Mouse (Mus musculus): ENCODE measurements around the gene Pramel7.
"Not testable (repeated sequence)": the region's sequence is repeated elsewhere in the genome, so short reads cannot be mapped to it uniquely, and the experiment has no call there.

Pramel7 gene

DNA sequence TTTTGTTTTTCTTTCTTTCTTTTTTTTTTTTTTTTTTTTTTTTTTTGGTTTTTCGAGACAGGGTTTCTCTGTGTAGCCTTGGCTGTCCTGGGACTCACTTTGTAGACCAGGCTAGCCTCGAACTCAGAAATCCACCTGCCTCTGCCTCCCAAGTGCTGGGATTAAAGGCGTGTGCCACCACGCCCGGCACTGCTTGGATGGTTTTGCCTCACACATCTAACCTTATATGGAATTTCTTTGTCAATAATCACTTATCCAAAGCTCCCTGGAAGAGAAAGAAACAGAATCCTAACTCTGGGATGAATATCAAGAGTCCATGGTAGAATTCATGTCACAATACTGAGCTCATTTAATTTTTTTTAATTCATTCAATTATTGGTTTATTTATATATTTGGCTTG lies at the start of gene Pramel7:
Gene Pramel7 (minus strand): TSS at position 101 of the 400 bp plus-strand sequence.
- not testable (repeated sequence) for DNase-seq

DNA sequence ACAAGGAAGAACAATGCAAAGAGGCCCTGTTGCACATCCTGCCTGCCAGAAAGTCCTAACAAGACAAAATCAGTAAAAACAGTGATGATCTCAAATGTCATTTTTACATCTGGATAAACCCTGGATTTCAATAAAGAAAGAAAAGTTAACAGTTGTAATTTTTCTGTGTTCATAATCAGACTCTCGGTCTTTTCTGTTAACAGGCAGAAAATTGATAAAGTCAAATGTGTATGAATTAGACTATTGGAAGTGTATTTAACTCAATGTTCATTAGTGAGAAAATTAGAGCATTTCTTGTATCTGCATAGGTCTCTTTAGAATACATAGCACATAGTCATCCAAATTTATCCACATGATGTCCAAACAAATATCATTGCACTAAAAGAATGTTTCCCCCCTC lies 48.5 kb upstream of the Pramel7 start, which contains the start of gene Olfr1128:
Gene Olfr1128 (minus strand): TSS at position 101 of the 400 bp plus-strand sequence.
- DNase-seq, result no peak

GRCm38 (mm10) chr2:87534826-87535225 lies 37.9 kb upstream of the Pramel7 start:
- no peak for DNase-seq

GRCm38 (mm10) chr2:87531496-87531895 lies 34.6 kb upstream of the Pramel7 start, which contains the start of gene Olfr153:
TSS of gene Olfr153 (plus strand) at chr2:87531796.
- no peak for DNase-seq

- DNase-seq, result not testable (repeated sequence)
Measured at GRCm38 (mm10) chr2:87525899-87526616, 29.2 kb upstream of the Pramel7 start.

GRCm38 (mm10) chr2:87520651-87521050 lies 23.8 kb upstream of the Pramel7 start:
- no peak for DNase-seq

DNA sequence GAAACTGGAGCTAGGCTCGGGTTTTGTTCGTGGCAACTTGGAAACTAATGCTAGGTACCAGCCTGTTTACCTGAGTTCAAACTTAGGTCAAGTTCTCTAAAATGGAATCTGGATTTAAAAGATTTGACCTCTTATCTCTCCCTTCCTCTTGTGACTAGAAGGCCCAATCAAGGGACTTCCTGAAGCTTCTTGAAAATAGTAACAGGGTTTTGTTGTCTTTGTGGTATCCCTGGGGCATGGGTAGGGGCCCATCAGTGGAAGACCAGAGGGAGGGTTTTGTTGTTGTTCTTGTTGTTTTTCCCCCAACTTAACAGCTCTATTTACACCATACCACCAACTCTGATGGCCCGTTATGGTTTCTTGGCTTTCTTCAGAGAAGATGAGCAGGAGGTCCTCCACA lies 19.7 kb upstream of the Pramel7 start:
- DNase-seq, result no peak

- DNase-seq, result no peak
Measured at GRCm38 (mm10) chr2:87515457-87516060, 18.7 kb upstream of the Pramel7 start.

DNA sequence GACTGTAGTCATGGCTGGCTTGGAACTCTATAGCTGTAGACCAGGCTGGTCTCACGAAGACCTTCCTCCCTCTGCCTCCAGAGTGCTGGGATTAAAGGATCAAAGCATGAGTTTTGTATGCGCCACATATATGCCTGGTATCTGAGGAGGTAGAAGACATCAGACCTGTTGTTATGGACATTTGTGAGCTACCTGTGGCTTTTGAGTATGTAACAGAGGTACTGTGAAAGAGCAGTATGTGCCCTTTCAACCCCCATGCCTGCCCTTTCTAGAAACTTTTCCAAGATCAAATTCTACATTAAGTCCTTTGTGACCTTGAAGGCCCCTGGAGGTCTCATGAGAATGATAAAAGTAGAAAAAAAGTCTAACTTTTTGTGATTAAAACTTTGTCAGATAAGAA lies 18.2 kb upstream of the Pramel7 start:
- DNase-seq, result no peak

DNA sequence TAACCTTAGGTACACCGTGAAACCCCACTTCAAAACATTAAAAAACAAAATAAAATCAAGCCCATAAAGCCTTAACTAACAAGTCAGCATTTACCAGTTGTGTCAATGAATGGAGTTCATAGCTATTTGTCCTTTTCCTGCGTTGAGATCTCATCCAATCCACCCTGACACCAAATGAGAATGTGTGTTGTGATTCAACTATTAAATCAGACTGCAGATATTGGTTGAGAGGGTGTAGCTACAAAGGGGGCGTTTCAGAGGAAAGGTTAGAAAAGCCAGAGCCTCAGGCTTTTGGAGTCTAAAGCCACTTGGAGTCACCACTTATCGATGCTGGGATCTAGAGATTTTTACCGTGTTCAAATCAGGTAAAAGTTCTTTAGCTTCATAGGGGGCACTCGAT lies 9.4 kb upstream of the Pramel7 start, which contains the start of gene Pramel6:
Gene Pramel6 (plus strand): TSS at position 301 of the 400 bp plus-strand sequence.
- DNase-seq, result no peak

DNA sequence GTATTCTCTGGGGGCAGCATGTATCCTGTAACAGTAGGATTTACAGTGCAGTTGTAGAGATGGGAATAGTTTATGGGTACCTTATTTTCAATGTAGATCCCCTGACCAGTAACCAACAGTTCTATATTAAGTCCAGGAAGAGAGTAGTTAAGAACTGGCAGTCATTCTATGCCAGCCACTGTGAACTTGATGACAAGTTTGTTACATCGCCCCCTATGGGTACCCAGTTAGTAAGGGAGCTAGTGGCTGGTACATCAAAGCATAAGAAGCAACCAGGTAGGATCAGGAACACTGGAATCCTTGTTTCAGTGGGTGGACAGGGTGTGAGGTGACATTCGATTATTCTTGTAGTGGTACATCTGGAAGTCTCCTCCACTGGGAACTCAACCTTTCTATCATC lies 14.6 kb downstream of the Pramel7 start:
- no peak for DNase-seq

DNA sequence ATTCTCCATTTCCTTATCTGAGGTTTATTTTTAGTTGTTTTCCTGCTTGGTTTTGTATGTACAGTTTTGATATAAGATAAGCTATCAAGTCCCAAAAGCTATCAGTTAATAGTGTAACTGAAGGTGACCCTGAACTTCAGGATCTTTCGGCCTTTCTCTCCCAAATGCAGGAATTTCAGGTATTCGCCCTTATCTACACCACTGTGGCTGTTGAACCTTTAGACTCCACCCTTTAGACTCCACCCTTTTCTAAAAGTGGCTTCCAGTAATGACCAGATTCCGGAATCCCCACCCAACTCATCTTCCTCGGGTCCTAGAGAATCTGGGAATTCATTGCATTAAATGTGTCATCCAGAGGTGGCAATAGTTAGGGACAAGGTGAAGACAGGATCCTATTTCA lies 15.7 kb downstream of the Pramel7 start:
- DNase-seq, result no peak

DNA sequence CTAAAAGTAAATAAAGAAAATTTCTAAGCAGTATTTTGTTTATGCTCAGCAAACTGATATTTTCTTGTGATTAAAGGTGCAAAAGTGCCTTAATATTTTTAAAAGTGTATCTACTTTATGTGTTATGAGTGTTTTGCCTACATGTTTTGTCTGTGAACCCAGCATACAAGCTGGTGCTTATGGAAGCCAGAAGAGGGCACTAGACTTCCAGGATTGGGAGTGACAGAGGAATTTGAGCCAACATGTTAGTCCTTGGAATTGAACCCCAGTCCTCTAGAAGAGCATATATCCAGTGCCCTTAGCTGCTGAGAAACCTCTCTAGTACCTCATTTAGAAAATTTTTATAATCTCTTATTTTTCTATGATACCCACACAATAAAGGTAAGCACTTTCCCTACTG lies 16.7 kb downstream of the Pramel7 start:
- no peak for DNase-seq

GRCm38 (mm10) chr2:87461769-87462168 lies 35.1 kb downstream of the Pramel7 start:
- no peak for DNase-seq

DNA sequence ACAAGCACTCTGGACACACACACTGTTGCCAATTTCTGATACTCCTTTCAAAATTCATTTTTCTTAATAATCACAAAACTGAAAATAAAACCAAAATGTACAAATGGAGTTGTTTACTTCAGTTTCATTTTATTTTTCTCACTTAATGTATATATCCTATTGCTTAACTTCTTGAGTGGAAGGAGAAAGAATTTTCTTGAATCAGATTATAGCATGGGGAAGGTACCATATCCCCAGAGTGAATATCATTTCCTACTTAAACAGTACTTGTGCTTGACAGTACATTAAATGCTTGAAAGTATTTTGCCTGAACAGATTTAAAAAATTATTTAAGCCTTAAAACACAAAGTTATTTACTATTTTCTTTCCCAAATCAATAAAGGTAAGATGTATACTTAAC lies 43.2 kb downstream of the Pramel7 start, which contains the start of gene Olfr1126:
Gene Olfr1126 (plus strand): TSS at position 301 of the 400 bp plus-strand sequence.
- DNase-seq, result no peak
